Mouse (Mus musculus) neutrophil, adult 5-6 weeks (primary cell): ENCODE results near the gene Fmo5. TPM values are rescaled to one million over a fixed set of nuclear protein-coding genes. Genes with fewer than 3 reads are reported as not detected.

Experiments
- ATAC-seq: fragments of 151-379, 151-347 bp; 2 replicates; pipeline ENCODE4 v1.8.0; 2017; ENCODE audit warnings: mild to moderate bottlenecking, moderate TSS enrichment; ENCODE audit not compliant: insufficient number of reproducible peaks, poor library complexity, low FRiP score, severe bottlenecking; ENCODE audit errors: extremely low read depth
- total RNA-seq: library from RNA; stranded (forward); fragments of 200-1000 nt; gene quantifications from 2 replicates; pipeline ENCODE4 v1.2.3, GENCODE M21; 2017

Fmo5 gene
- total RNA-seq, 1 experiment from 2014 or later = 14.2 TPM

DNA sequence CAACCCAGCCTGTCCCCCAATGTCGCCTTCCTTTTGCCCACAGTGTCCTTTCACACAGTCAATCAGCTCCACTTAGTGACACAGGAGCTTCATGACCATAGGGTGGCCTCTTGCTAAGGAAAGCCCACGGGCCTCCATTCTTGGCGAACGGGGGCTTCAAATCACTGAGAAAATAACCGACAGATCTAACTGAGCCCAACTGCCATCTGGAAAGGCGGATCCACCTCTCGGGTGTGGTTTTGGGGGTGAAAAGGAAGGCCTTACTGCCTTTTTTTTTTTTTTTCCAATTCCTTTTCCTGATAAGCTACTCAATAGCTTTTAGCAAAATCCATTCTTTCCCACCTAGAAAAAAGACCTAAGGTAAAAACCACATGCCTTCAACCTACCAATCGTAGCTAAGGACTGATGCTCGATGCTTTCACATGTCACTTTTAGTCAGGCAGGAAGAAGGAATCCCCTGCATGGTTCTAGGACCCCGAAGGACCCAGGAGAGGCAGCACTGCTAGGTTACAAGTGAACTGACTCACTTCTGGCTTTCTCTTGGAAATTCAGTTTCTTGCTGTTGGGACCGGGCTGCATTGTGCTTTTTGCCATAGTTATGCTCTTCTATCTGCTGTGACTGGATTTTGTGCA is 74.0 kb downstream of the Fmo5 start:
- no peak for ATAC-seq

Other genes with a start within 250 kb of the Fmo5 start
- not detected in 2 replicates for gene Olfr1402, start 206.8 kb upstream of the Fmo5 start, total RNA-seq
- gene Chd1l, start 18.6 kb upstream of the Fmo5 start, total RNA-seq = 39.8 and 42.0 TPM in 2 replicates
- gene Prkab2, start 29.4 kb downstream of the Fmo5 start, total RNA-seq = 13.5 and 22.8 TPM in 2 replicates
- not detected in 2 replicates for gene Gm17651, start 45.9 kb downstream of the Fmo5 start, total RNA-seq